Mouse (Mus musculus) stomach, postnatal 0 days (tissue): ENCODE measurements at regions not wholly inside any gene's neighbourhood (a gene's known extent, or its start where the extent isn't known, plus 50 kb on each side); places are given as distances from the start of the nearest gene placed in this dataset.

Experiments used
- CTCF ChIP-seq: IDR thresholded peaks from 2 replicates; pipeline ENCODE4 v1.5.1; 2016; ENCODE audit warnings: antibody characterized with exemption, low read depth, mild to moderate bottlenecking, moderate library complexity
- EP300 ChIP-seq: optimal IDR thresholded peaks from 2 replicates; pipeline ENCODE3; 2016; ENCODE audit warnings: antibody characterized with exemption

GRCm38 (mm10) chr15:96770786-96771185, 71.3 kb upstream of the Slc38a2 start:
- TF ChIP-seq CTCF (no peak), EP300 (no peak)
